Mouse (Mus musculus): Measurements from ENCODE around the gene Galnt16. TPM values are rescaled to one million over a fixed set of nuclear protein-coding genes. Genes with fewer than 3 reads are reported as not detected.

Gene Galnt16
- 1.5 and 1.7 TPM in 2 replicates for polyA plus RNA-seq (2012; rRNA removed)

DNA sequence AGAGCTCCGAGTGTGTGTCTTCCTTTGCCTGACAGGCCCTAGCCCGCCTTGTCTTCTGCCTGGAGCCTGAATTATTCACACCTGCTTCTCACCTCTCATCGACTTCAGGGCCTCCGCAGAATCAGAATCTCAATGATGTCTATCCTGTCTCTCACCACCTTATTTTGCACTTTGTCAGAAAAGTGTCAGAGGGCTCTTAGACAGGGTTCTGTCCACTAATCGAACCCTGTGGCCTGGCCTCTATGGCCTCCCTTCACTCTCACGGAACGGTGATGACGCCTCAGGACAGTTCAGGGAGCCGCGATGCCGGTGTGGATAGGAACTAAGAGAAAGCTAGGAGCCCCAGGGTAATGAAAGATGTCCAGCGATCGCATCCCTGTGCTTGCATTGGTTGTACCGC lies at the start of gene Galnt16:
Galnt16 (plus strand) TSS at position 301 of the 400 bp plus-strand sequence.
- Histone ChIP-seq H3K27me3 (ENCODE audit: control insufficient read depth, insufficient read depth, low read length) (no peaks in the 10 kb centered on the region), H3K4me3 (ENCODE audit: control insufficient read depth, low read depth, low read length) (peak within 1 kb of the TSS; percentile 61), H3K4me1 (ENCODE audit: control insufficient read depth, insufficient read depth, low read length) (peaks cover 22% of the 10 kb centered on the region), H3K27ac (ENCODE audit: control insufficient read depth, insufficient read depth, low read depth, low read length) (no peak within 1 kb of the TSS), H3K36me3 (ENCODE audit: control insufficient read depth, insufficient read depth, low read length) (no peaks in the 10 kb centered on the region)
- no peak for TF ChIP-seq POLR2A (IDR thresholded peaks at IDR 0.05; ENCODE audit: control insufficient read depth, low read depth, low read length)
- TF ChIP-seq CTCF (IDR thresholded peaks at IDR 0.05; ENCODE audit: control insufficient read depth, insufficient read depth, insufficient replicate concordance, low read depth, low read length), result no peak

DNA sequence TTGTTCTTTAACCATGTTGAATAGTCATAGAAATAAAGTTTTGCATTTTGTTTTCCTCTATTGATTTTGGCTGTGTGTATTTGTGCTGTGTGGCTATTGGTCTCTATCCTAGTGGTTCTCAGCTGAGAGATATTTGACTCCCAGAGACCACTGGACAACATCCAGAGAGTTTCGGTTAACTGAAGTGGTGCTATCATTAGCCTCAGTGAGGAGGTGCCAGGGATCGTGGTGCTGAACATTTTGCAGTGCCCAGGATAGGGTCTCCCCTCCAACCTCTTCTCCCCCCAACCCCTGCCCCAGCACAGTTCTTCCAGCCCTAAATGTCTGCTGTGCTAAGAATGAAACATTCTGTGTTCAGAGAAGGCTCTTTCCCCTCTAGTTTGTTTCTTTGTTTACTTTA lies 47.9 kb upstream of the Galnt16 start:
- Histone ChIP-seq H3K27ac (ENCODE audit: control insufficient read depth, insufficient read depth, low read depth, low read length) (no peak overlapping the region), H3K36me3 (ENCODE audit: control insufficient read depth, insufficient read depth, low read length) (no peaks in the 10 kb centered on the region), H3K27me3 (ENCODE audit: control insufficient read depth, insufficient read depth, low read length) (no peaks in the 10 kb centered on the region), H3K4me1 (ENCODE audit: control insufficient read depth, insufficient read depth, low read length) (no peaks in the 10 kb centered on the region), H3K4me3 (ENCODE audit: control insufficient read depth, low read depth, low read length) (no peak overlapping the region)
- TF ChIP-seq POLR2A (IDR thresholded peaks at IDR 0.05; ENCODE audit: control insufficient read depth, low read depth, low read length) (no peak), CTCF (IDR thresholded peaks at IDR 0.05; ENCODE audit: control insufficient read depth, insufficient read depth, insufficient replicate concordance, low read depth, low read length) (no peak)

DNA sequence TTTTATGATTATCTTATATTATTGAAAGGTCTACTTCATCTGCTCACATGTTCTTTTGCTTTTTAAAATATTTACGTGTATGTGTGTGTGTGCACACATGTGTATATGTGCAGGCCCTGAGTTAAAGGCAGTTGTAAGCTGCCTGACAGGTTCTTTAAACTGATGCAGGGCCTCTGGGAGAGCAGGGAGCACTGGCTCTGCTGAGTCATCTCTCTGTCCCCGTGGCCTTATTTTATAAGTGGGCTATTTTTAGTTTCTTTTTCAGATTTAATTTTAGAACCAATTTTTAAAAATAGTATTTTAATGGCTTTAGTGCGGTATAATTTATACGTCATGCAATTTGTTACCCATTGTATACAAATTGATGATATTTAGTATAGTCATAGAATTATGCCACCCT lies 46.2 kb upstream of the Galnt16 start:
- no peaks in the 10 kb centered on the region for H3K27me3 ChIP-seq (ENCODE audit: control insufficient read depth, insufficient read depth, low read length)
- no peaks in the 10 kb centered on the region for H3K4me1 ChIP-seq (ENCODE audit: control insufficient read depth, insufficient read depth, low read length)
- H3K27ac ChIP-seq (ENCODE audit: control insufficient read depth, insufficient read depth, low read depth, low read length), result no peak overlapping the region
- H3K4me3 ChIP-seq (ENCODE audit: control insufficient read depth, low read depth, low read length), result no peak overlapping the region
- TF ChIP-seq CTCF (IDR thresholded peaks at IDR 0.05; ENCODE audit: control insufficient read depth, insufficient read depth, insufficient replicate concordance, low read depth, low read length), result no peak
- TF ChIP-seq POLR2A (IDR thresholded peaks at IDR 0.05; ENCODE audit: control insufficient read depth, low read depth, low read length), result no peak
- no peaks in the 10 kb centered on the region for H3K36me3 ChIP-seq (ENCODE audit: control insufficient read depth, insufficient read depth, low read length)

DNA sequence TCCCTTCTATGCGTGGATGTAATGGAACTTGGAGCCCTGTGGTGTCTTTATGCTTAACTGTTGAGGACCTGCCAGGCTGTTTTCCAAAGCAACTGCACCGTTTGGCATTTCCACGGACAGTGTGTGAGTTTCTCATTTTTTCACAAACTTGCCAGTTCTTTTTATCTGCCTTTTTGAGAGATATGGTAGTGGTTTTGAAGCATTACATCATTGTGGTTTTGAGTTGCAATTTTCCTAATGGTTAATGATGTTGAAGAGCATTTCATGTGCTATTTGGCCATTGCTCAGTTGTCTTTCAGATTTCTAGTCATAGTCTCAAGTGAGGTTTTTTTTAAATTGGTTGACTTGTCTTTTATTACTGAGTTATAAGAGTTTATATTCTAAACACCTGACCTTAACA lies 44.3 kb upstream of the Galnt16 start:
- Histone ChIP-seq H3K4me3 (ENCODE audit: control insufficient read depth, low read depth, low read length) (no peak overlapping the region), H3K36me3 (ENCODE audit: control insufficient read depth, insufficient read depth, low read length) (no peaks in the 10 kb centered on the region), H3K27ac (ENCODE audit: control insufficient read depth, insufficient read depth, low read depth, low read length) (no peak overlapping the region), H3K4me1 (ENCODE audit: control insufficient read depth, insufficient read depth, low read length) (no peaks in the 10 kb centered on the region), H3K27me3 (ENCODE audit: control insufficient read depth, insufficient read depth, low read length) (no peaks in the 10 kb centered on the region)
- TF ChIP-seq CTCF (IDR thresholded peaks at IDR 0.05; ENCODE audit: control insufficient read depth, insufficient read depth, insufficient replicate concordance, low read depth, low read length), result no peak
- TF ChIP-seq POLR2A (IDR thresholded peaks at IDR 0.05; ENCODE audit: control insufficient read depth, low read depth, low read length), result no peak

DNA sequence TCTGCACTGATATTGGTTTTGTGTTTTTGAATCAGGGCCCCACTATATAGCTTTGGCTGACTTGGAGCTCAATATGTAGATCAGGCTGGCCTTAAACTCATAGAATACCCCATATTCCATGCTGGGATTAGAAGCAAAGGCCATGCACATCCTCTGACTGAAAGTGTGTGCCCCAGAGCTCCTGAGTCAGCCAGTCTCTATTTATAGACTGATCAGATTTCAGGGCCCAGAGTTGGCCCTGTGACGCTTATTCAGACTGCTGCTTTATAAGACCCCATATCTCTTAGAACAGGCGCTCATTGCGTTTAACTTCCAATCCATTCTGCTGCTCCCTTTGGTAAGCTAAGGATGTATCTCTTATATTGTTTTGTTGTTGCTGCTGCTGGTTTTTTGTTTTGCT lies 38.1 kb upstream of the Galnt16 start:
- no peak for TF ChIP-seq POLR2A (IDR thresholded peaks at IDR 0.05; ENCODE audit: control insufficient read depth, low read depth, low read length)
- TF ChIP-seq CTCF (IDR thresholded peaks at IDR 0.05; ENCODE audit: control insufficient read depth, insufficient read depth, insufficient replicate concordance, low read depth, low read length), result no peak

DNA sequence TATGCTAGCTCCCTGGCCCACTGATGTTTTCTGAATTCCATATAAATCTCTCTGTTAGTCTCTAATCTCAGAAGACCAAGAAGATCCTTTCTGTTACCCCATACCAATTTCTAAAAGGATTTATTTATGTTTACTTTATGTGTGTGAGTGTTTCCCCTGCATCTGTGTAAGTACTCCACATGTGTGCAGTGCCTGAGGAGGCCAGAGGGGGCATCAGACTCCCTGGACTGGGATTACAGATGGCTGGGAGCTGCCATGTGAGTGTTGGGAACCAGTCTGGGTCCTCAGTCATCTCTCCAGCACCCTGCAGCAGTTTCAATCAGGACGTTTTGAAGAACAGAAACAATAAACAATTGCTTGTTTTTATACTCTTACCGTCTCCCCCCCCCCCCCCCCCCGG lies 34.7 kb upstream of the Galnt16 start:
- Histone ChIP-seq H3K27me3 (ENCODE audit: control insufficient read depth, insufficient read depth, low read length) (no peaks in the 10 kb centered on the region), H3K27ac (ENCODE audit: control insufficient read depth, insufficient read depth, low read depth, low read length) (no peak overlapping the region), H3K4me3 (ENCODE audit: control insufficient read depth, low read depth, low read length) (no peak overlapping the region), H3K4me1 (ENCODE audit: control insufficient read depth, insufficient read depth, low read length) (no peaks in the 10 kb centered on the region), H3K36me3 (ENCODE audit: control insufficient read depth, insufficient read depth, low read length) (peaks cover 2% of the 10 kb centered on the region; the same call in 1 of the 2 replicates)
- TF ChIP-seq POLR2A (IDR thresholded peaks at IDR 0.05; ENCODE audit: control insufficient read depth, low read depth, low read length), result no peak
- TF ChIP-seq CTCF (IDR thresholded peaks at IDR 0.05; ENCODE audit: control insufficient read depth, insufficient read depth, insufficient replicate concordance, low read depth, low read length), result peak; percentile 11; the same call in 1 of the 2 replicates

More for the DNA sequence above, 38.1 kb upstream of the Galnt16 start:
- peaks cover under 1% of the 10 kb centered on the region; the same call in 1 of the 2 replicates for H3K36me3 ChIP-seq (ENCODE audit: control insufficient read depth, insufficient read depth, low read length)
- no peaks in the 10 kb centered on the region for H3K27me3 ChIP-seq (ENCODE audit: control insufficient read depth, insufficient read depth, low read length)
- H3K4me3 ChIP-seq (ENCODE audit: control insufficient read depth, low read depth, low read length), result no peak overlapping the region
- H3K27ac ChIP-seq (ENCODE audit: control insufficient read depth, insufficient read depth, low read depth, low read length), result no peak overlapping the region
- H3K4me1 ChIP-seq (ENCODE audit: control insufficient read depth, insufficient read depth, low read length), result no peaks in the 10 kb centered on the region

DNA sequence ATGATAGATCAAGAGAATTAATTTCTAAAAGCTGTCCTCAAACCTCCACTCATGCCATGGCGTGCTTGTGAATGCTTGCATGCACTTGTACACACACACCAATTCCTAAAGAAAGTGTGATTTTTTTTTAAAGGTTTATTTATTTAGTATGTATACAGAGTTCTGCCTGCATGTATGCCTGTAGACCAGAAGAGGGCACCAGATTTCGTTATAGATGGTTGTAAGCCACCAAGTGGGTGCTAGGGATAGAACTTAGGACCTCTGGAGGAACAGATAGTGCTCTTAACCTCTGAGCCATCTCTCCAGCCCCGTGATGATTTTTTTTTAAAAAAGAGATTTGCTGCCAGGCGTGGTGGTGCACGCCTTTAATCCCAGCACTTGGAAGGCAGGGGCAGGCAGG lies 24.8 kb upstream of the Galnt16 start:
- H3K4me1 ChIP-seq (ENCODE audit: control insufficient read depth, insufficient read depth, low read length), result peaks cover 3% of the 10 kb centered on the region
- H3K27me3 ChIP-seq (ENCODE audit: control insufficient read depth, insufficient read depth, low read length), result no peaks in the 10 kb centered on the region
- H3K27ac ChIP-seq (ENCODE audit: control insufficient read depth, insufficient read depth, low read depth, low read length), result no peak overlapping the region
- H3K36me3 ChIP-seq (ENCODE audit: control insufficient read depth, insufficient read depth, low read length), result peaks cover 9% of the 10 kb centered on the region; the same call in 1 of the 2 replicates
- TF ChIP-seq CTCF (IDR thresholded peaks at IDR 0.05; ENCODE audit: control insufficient read depth, insufficient read depth, insufficient replicate concordance, low read depth, low read length) (no peak), POLR2A (IDR thresholded peaks at IDR 0.05; ENCODE audit: control insufficient read depth, low read depth, low read length) (no peak)
- H3K4me3 ChIP-seq (ENCODE audit: control insufficient read depth, low read depth, low read length), result no peak overlapping the region

DNA sequence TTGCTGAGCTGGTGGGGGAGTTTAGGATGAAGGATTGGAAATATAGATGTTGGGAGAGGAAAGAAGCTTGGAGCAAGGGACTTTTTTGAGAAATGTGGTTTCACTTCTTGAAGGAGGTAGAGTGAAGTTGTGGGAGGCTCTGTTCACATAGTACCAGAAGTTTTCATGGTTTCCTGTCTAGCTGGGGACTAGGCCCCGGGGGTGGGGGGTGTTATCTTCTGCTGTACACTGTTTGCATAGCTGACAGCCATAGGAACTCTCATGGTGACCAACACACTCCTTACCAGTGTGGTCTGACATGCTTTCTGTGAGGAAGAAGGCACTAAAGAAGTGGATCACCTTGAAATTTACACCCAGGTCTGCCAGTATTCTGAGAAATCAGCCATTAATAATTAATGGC lies 22.4 kb upstream of the Galnt16 start:
- peaks cover 3% of the 10 kb centered on the region for H3K4me1 ChIP-seq (ENCODE audit: control insufficient read depth, insufficient read depth, low read length)
- no peak overlapping the region for H3K27ac ChIP-seq (ENCODE audit: control insufficient read depth, insufficient read depth, low read depth, low read length)
- no peak for TF ChIP-seq POLR2A (IDR thresholded peaks at IDR 0.05; ENCODE audit: control insufficient read depth, low read depth, low read length)
- TF ChIP-seq CTCF (IDR thresholded peaks at IDR 0.05; ENCODE audit: control insufficient read depth, insufficient read depth, insufficient replicate concordance, low read depth, low read length), result no peak
- no peak overlapping the region for H3K4me3 ChIP-seq (ENCODE audit: control insufficient read depth, low read depth, low read length)
- no peaks in the 10 kb centered on the region for H3K27me3 ChIP-seq (ENCODE audit: control insufficient read depth, insufficient read depth, low read length)
- peaks cover 9% of the 10 kb centered on the region; the same call in 1 of the 2 replicates for H3K36me3 ChIP-seq (ENCODE audit: control insufficient read depth, insufficient read depth, low read length)
